Mouse (Mus musculus) lung, postnatal 0 days (tissue): ENCODE measurements around the gene Ppp2r2c. TPM values are rescaled to one million over a fixed set of nuclear protein-coding genes. Genes with fewer than 3 reads are reported as not detected.

ENCODE experiments used
- ATAC-seq: fragments of 200-750 bp; cut with Nextera tagmentation; 2 replicates; pipeline ENCODE4 v1.8.0; 2017; ENCODE audit warnings: moderate library complexity
- DNase-seq: peaks from one replicate; pipeline ENCODE4 v3.0.0-alpha.2; 2016; ENCODE audit warnings: low spot score
- H3K27ac ChIP-seq: fragments of 300-500 bp; sonication (generic); 2 replicates; pipeline ENCODE4 v1.5.1; 2014; ENCODE audit warnings: antibody characterized with exemption, mild to moderate bottlenecking, low read length, mixed read lengths
- H3K27me3 ChIP-seq: fragments of 300-500 bp; sonication (generic); replicated peaks from 2 replicates; pipeline ENCODE4 v1.6.1; 2014; ENCODE audit warnings: low read length, mixed read lengths; ENCODE audit not compliant: insufficient read depth
- H3K36me3 ChIP-seq: fragments of 300-500 bp; sonication (generic); 2 replicates; pipeline ENCODE4 v1.6.1; 2014; ENCODE audit warnings: low read length, mixed read lengths; ENCODE audit not compliant: insufficient read depth
- H3K4me1 ChIP-seq: fragments of 300-500 bp; sonication (generic); 2 replicates; pipeline ENCODE4 v1.6.1; 2014; ENCODE audit warnings: antibody characterized with exemption, low read depth, low read length, mixed read lengths; ENCODE audit not compliant: insufficient read depth
- H3K4me2 ChIP-seq: fragments of 300-500 bp; sonication (generic); replicated peaks from 2 replicates; pipeline ENCODE4 v1.6.1; 2014; ENCODE audit warnings: low read depth, mild to moderate bottlenecking, low read length, moderate library complexity, mixed read lengths
- H3K4me3 ChIP-seq: fragments of 300-500 bp; sonication (generic); 2 replicates; pipeline ENCODE4 v1.5.1; 2014; ENCODE audit warnings: low read depth, low read length
- H3K9ac ChIP-seq: fragments of 300-500 bp; sonication (generic); replicated peaks from 2 replicates; pipeline ENCODE4 v1.6.1; 2014; ENCODE audit warnings: low read depth, mild to moderate bottlenecking
- H3K9me3 ChIP-seq: fragments of 300-500 bp; sonication (generic); 2 replicates; pipeline ENCODE4 v1.6.1; 2016; ENCODE audit warnings: low read length, mixed read lengths
- CTCF ChIP-seq: IDR thresholded peaks from 2 replicates; pipeline ENCODE4 v1.5.1; 2016; ENCODE audit warnings: antibody characterized with exemption, mild to moderate bottlenecking
- EP300 ChIP-seq: IDR thresholded peaks from 2 replicates; pipeline ENCODE4 v1.6.1; 2016; ENCODE audit warnings: antibody characterized with exemption, mild to moderate bottlenecking, control low read depth
- WGBS: fragments of 180-500 bp; shearing (Covaris S2); extraction: QIAGEN DNeasy Blood & Tissue Kit; methylation state at CpG from one replicate; pipeline ENCODE4 v1.1.7; 2014; 5-methylcytosine and 5-hydroxymethylcytosine counted together
- polyA plus RNA-seq: library from polyadenylated mRNA; unstranded; fragments of >200 nt; fragmentation: Nextera tagmentation; extraction: Ambion mirVana; gene quantifications from 2 replicates; pipeline ENCODE4 v1.2.1, GENCODE M21; 2015

Ppp2r2c gene
- polyA plus RNA-seq, 1 experiment from 2014 or later = not detected

- Histone ChIP-seq H3K4me1 (no peaks in the 10 kb centered on the region), H3K9ac (no peak overlapping the region), H3K36me3 (no peaks in the 10 kb centered on the region), H3K27me3 (no peaks in the 10 kb centered on the region), H3K9me3 (no peaks in the 10 kb centered on the region), H3K27ac (no peak overlapping the region), H3K4me2 (no peak overlapping the region), H3K4me3 (no peak overlapping the region)
- 58% methylated on average over 9 of the region's 9 CpGs for WGBS
- DNase-seq (no peak), ATAC-seq (no peak)
- TF ChIP-seq CTCF (no peak), EP300 (no peak)
Observed at GRCm38 (mm10) chr5:36893263-36893662, 24.9 kb downstream of the Ppp2r2c start.

- Histone ChIP-seq H3K27me3 (no peaks in the 10 kb centered on the region), H3K4me1 (no peaks in the 10 kb centered on the region), H3K36me3 (no peaks in the 10 kb centered on the region), H3K9ac (no peak overlapping the region), H3K4me3 (no peak overlapping the region), H3K9me3 (no peaks in the 10 kb centered on the region), H3K4me2 (no peak overlapping the region), H3K27ac (no peak overlapping the region)
- ATAC-seq (no peak), DNase-seq (no peak)
- WGBS = 64% methylated on average over 10 of the region's 10 CpGs
- no peak for TF ChIP-seq CTCF
- no peak for TF ChIP-seq EP300
Observed at GRCm38 (mm10) chr5:36894070-36894469, 25.8 kb downstream of the Ppp2r2c start.

GRCm38 (mm10) chr5:36894604-36895368, 26.5 kb downstream of the Ppp2r2c start:
- H3K9ac ChIP-seq = no peak overlapping the region
- H3K4me2 ChIP-seq = no peak overlapping the region
- no peaks in the 10 kb centered on the region for H3K36me3 ChIP-seq
- no peak for TF ChIP-seq CTCF
- 70% methylated on average over 5 of the region's 6 CpGs for WGBS
- H3K27me3 ChIP-seq = no peaks in the 10 kb centered on the region
- no peak overlapping the region for H3K4me3 ChIP-seq
- no peaks in the 10 kb centered on the region for H3K9me3 ChIP-seq
- no peak overlapping the region for H3K27ac ChIP-seq
- H3K4me1 ChIP-seq = no peaks in the 10 kb centered on the region
- DNase-seq = no peak
- ATAC-seq = no peak

DNA sequence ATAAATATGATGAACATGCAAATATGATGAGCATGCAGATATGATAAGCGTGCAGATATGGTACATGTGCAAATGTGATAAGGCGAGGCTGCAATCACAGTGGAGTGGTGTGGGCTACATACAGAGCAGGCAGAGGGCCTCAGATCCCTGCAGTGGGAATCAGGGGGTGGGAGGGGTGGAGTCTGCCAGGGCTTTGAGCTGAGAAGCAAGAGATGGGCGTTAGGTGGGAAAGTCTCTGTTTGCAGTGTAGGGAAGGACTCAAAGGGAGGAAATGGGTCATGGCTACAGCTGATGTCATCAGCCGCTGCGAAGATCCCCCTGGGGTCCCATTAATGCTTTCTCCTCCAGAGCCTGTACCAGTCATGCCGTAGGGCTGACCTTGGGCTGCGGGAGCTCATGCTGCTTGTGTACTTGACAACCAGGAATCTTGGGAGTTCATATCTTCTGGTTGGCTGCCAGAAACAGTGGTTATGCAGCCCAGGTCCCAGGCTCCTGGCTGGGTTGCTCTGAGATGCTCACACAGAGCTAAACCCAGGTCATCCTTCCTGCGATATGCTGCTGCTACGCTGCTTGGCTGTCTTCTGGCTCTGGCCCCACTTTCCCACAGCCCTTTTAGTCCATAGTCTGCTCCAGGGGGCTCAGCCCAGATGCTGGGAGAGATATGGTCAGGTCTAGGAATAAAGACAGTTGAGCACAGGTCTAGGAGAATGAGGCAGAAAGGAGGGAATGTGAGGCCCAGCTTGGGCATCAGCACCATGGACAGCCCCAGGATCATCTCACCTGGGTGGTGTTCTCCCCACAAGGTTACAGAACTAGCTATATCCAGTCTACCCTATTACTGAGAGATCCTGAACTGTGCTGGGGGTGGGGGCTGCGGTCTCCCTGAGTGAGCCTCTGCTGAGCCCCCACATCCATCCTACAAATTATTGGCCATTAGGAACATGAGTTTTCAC, 27.6 kb downstream of the Ppp2r2c start:
- TF ChIP-seq CTCF (no peak), EP300 (no peak)
- no peak for ATAC-seq
- no peaks in the 10 kb centered on the region for H3K4me1 ChIP-seq

DNA sequence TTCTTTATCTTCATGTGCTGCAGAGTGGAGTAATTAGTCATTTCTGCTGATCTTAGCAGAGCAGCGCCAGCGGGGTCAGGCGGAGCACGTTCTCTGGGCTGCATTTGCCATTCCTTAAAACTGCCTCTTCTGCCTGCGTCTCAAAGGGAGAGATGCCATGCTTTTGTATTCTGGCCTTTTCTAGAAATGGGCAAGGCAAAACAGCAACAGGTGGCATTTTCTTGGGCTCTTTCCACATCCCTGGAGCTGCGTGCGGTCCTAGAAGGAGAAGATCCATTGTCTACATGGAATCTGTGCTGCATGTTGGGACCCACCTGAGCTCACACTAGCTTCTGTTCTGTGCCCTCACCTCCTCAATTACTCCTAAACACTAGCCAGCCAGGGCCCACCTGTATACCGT, 29.7 kb downstream of the Ppp2r2c start:
- H3K27me3 ChIP-seq = no peaks in the 10 kb centered on the region
- no peaks in the 10 kb centered on the region for H3K4me1 ChIP-seq
- no peak overlapping the region for H3K4me2 ChIP-seq
- ATAC-seq (no peak), DNase-seq (no peak)
- H3K36me3 ChIP-seq = no peaks in the 10 kb centered on the region
- WGBS = 73% methylated on average over 8 of the region's 8 CpGs
- TF ChIP-seq EP300 = no peak
- TF ChIP-seq CTCF = no peak
- no peak overlapping the region for H3K4me3 ChIP-seq
- H3K9ac ChIP-seq = no peak overlapping the region
- no peaks in the 10 kb centered on the region for H3K9me3 ChIP-seq
- no peak overlapping the region for H3K27ac ChIP-seq

More for the DNA sequence above, 27.6 kb downstream of the Ppp2r2c start:
- no peak for DNase-seq
- no peak overlapping the region for H3K9ac ChIP-seq
- no peak overlapping the region for H3K4me3 ChIP-seq
- no peak overlapping the region for H3K4me2 ChIP-seq
- 70% methylated on average over 10 of the region's 10 CpGs for WGBS
- no peaks in the 10 kb centered on the region for H3K27me3 ChIP-seq
- H3K36me3 ChIP-seq = no peaks in the 10 kb centered on the region
- H3K27ac ChIP-seq = no peak overlapping the region
- H3K9me3 ChIP-seq = no peaks in the 10 kb centered on the region

DNA sequence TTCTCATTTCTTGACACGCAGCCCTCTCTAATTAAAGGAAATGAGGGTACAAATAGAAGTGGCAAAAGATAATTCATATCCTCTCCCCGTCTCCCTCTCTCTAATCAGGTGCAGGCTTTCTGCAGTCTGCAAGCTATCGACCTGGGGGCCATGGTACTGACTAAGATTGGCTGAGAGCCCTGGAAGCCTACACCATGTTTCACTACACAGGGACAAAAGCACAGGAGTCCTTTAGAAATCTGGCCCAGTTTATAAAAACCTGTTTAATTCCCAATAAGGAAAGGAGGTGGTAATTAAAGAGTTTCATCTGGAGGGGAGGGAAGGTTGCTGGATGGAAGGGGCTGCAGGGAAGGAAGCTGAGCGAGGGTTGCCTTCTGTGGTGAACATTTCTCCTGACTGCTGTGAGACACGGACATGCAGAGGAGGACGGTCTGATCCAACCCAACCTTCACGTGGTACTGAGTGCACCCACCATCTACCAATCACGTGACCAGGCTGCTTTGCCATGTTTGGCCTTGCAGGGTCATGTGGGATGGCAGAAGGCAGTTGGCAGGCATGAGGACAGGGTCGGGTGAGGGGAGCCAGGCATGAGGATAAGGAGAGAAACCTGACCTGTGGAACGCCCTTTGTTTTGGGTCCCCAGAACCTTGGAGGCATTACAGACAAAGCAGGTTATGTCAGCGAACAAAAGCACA, 30.2 kb downstream of the Ppp2r2c start:
- no peaks in the 10 kb centered on the region for H3K27me3 ChIP-seq
- TF ChIP-seq EP300 (no peak), CTCF (no peak)
- H3K27ac ChIP-seq = no peak overlapping the region
- no peaks in the 10 kb centered on the region for H3K36me3 ChIP-seq
- no peaks in the 10 kb centered on the region for H3K4me1 ChIP-seq
- no peak overlapping the region for H3K4me2 ChIP-seq
- no peaks in the 10 kb centered on the region for H3K9me3 ChIP-seq
- WGBS = 69% methylated on average over 11 of the region's 11 CpGs
- no peak overlapping the region for H3K9ac ChIP-seq
- ATAC-seq (no peak), DNase-seq (no peak)
- H3K4me3 ChIP-seq = no peak overlapping the region
